Mouse (Mus musculus) testis, adult 2 months (tissue): ENCODE data around the gene Capn9. TPM values are rescaled to one million over a fixed set of nuclear protein-coding genes. Genes with fewer than 3 reads are reported as not detected.

Experiments used
- H3K27ac ChIP-seq: fragments of 200-500 bp; 2 replicates; pipeline ENCODE4 v1.5.1; 2012; ENCODE audit warnings: low read depth, low read length; ENCODE audit not compliant: control insufficient read depth, insufficient read depth
- H3K27me3 ChIP-seq: fragments of 200-500 bp; 2 replicates; pipeline ENCODE4 v1.6.1; 2012; ENCODE audit warnings: mild to moderate bottlenecking, low read length, moderate library complexity; ENCODE audit not compliant: control insufficient read depth, insufficient read depth
- H3K36me3 ChIP-seq: fragments of 200-500 bp; 2 replicates; pipeline ENCODE4 v1.6.1; 2012; ENCODE audit warnings: mild to moderate bottlenecking, low read length; ENCODE audit not compliant: control insufficient read depth, insufficient read depth
- H3K4me1 ChIP-seq: fragments of 200-500 bp; 2 replicates; pipeline ENCODE4 v1.6.1; 2012; ENCODE audit warnings: low read length; ENCODE audit not compliant: control insufficient read depth, insufficient read depth
- H3K4me3 ChIP-seq: fragments of 200-500 bp; 2 replicates; pipeline ENCODE4 v1.5.1; 2012; ENCODE audit warnings: low read depth, mild to moderate bottlenecking, low read length, moderate library complexity, mixed read lengths; ENCODE audit not compliant: control insufficient read depth
- CTCF ChIP-seq: fragments of 200-500 bp; IDR thresholded peaks from 2 replicates; pipeline ENCODE4 v1.5.1; 2012; ENCODE audit warnings: low read depth, mild to moderate bottlenecking, inconsistent platforms, low read length, moderate library complexity; ENCODE audit not compliant: control insufficient read depth, insufficient read depth, insufficient replicate concordance
- POLR2A ChIP-seq: fragments of 200-500 bp; IDR thresholded peaks from 2 replicates; pipeline ENCODE4 v1.6.1; 2012; ENCODE audit warnings: low read depth, mild to moderate bottlenecking, inconsistent platforms, low read length, moderate library complexity; ENCODE audit not compliant: control insufficient read depth
- polyA plus RNA-seq: library from polyadenylated mRNA; depleted of rRNA; stranded (reverse); fragments of >200 nt; gene quantifications from 2 replicates; pipeline ENCODE4 v1.2.3, GENCODE M21; 2012; rRNA removed

Gene Capn9
- 0.58 and 0.75 TPM in 2 replicates for polyA plus RNA-seq

- no peaks in the 10 kb centered on the region for H3K27me3 ChIP-seq
- no peak within 1 kb of the TSS for H3K27ac ChIP-seq
- H3K4me1 ChIP-seq = peaks cover 13% of the 10 kb centered on the region
- no peaks in the 10 kb centered on the region for H3K36me3 ChIP-seq
- TF ChIP-seq CTCF = no peak
- no peak for TF ChIP-seq POLR2A
- H3K4me3 ChIP-seq = no peak within 1 kb of the TSS
Observed at GRCm38 (mm10) chr8:124575811-124576210, at the start of gene Capn9. Gene Capn9, plus strand, starts transcription at chr8:124576111.

GRCm38 (mm10) chr8:124526261-124526660, 49.6 kb upstream of the Capn9 start:
- H3K36me3 ChIP-seq = peaks cover 1% of the 10 kb centered on the region; the same call in 1 of the 2 replicates
- TF ChIP-seq POLR2A (no peak), CTCF (no peak)

DNA sequence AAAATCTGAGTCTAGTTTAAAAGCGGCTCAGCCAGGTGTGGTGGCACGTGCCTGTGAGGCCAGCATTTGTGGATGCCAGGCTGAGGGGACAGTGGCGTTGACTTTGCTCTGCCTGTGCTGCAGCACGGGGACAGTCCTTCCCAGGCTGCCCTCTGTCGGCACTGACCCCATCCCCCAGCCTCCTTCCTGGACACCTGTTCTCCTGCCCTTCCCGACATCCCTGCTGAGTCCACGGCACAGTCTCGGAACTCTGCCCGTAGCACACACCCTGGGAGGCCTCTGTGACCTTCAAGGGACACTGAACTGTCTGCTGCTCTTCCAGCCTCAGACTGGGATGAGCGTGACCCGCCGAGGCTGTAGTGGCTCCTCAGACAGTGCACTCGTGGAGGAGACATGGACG, 45.8 kb upstream of the Capn9 start:
- Histone ChIP-seq H3K27me3 (no peaks in the 10 kb centered on the region), H3K27ac (no peak overlapping the region), H3K4me3 (no peak overlapping the region), H3K4me1 (no peaks in the 10 kb centered on the region; the same call in 1 of the 2 replicates), H3K36me3 (peaks cover 1% of the 10 kb centered on the region; the same call in 1 of the 2 replicates)
- TF ChIP-seq POLR2A = no peak
- no peak for TF ChIP-seq CTCF

More at GRCm38 (mm10) chr8:124526261-124526660, 49.6 kb upstream of the Capn9 start:
- Histone ChIP-seq H3K4me3 (no peak overlapping the region), H3K27me3 (no peaks in the 10 kb centered on the region), H3K4me1 (peaks cover 4% of the 10 kb centered on the region), H3K27ac (no peak overlapping the region)

DNA sequence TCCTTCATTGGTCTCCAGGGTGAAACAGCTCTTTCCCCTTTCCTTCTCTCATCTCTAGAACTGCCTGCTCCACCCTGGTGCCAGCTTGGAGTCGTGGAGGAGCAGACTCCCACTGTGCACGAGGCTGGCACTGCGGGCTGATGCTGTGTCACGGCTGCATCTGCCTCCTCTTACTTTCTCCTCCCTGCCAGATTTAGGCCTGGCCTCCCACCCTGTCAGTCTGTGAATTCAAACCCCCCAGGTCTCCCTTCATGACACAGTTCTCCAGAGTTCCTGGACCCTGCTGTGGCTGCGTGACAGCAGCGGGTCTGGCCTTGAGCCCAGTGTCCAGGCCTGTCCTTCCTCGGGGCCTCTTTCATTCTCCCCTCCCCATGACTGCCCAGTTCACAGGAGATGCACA, 45.4 kb upstream of the Capn9 start:
- TF ChIP-seq CTCF (no peak), POLR2A (no peak)
- H3K36me3 ChIP-seq = peaks cover 1% of the 10 kb centered on the region; the same call in 1 of the 2 replicates
- no peaks in the 10 kb centered on the region for H3K27me3 ChIP-seq
- no peak overlapping the region for H3K4me3 ChIP-seq
- H3K27ac ChIP-seq = no peak overlapping the region
- H3K4me1 ChIP-seq = no peaks in the 10 kb centered on the region; the same call in 1 of the 2 replicates

- Histone ChIP-seq H3K36me3 (no peaks in the 10 kb centered on the region), H3K4me3 (no peak overlapping the region), H3K27ac (no peak overlapping the region), H3K27me3 (no peaks in the 10 kb centered on the region), H3K4me1 (no peaks in the 10 kb centered on the region; the same call in 1 of the 2 replicates)
- no peak for TF ChIP-seq POLR2A
- no peak for TF ChIP-seq CTCF
Observed at GRCm38 (mm10) chr8:124530996-124531395, 44.9 kb upstream of the Capn9 start.

GRCm38 (mm10) chr8:124532626-124533025, 43.3 kb upstream of the Capn9 start:
- no peaks in the 10 kb centered on the region for H3K27me3 ChIP-seq
- H3K4me3 ChIP-seq = no peak overlapping the region
- no peak overlapping the region for H3K27ac ChIP-seq
- H3K4me1 ChIP-seq = no peaks in the 10 kb centered on the region; the same call in 1 of the 2 replicates
- no peak for TF ChIP-seq POLR2A
- no peak for TF ChIP-seq CTCF
- H3K36me3 ChIP-seq = no peaks in the 10 kb centered on the region

DNA sequence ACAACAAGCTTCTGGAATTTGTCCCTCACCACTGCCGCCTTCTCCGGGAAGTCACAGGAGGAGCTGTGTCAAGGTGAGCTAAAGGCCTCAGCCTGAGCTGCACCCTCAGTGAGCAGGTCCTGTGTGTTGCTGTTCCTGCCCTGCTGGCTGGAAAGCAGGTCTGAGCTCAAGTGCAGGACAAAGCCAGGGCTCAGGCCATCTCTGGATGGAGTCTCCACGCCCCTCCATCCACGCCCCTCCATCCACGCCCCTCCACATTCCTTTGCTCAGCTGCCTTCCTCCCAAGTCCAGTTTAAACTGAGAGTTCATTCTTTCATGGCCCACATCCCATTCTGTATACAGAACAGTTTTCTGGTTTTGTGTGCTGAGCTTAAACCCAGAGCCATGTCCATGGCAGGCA, 40.5 kb upstream of the Capn9 start:
- H3K27me3 ChIP-seq = no peaks in the 10 kb centered on the region
- TF ChIP-seq CTCF (no peak), POLR2A (no peak)
- H3K4me1 ChIP-seq = no peaks in the 10 kb centered on the region; the same call in 1 of the 2 replicates
- H3K27ac ChIP-seq = no peak overlapping the region
- peaks cover 2% of the 10 kb centered on the region; the same call in 1 of the 2 replicates for H3K36me3 ChIP-seq
- H3K4me3 ChIP-seq = no peak overlapping the region

DNA sequence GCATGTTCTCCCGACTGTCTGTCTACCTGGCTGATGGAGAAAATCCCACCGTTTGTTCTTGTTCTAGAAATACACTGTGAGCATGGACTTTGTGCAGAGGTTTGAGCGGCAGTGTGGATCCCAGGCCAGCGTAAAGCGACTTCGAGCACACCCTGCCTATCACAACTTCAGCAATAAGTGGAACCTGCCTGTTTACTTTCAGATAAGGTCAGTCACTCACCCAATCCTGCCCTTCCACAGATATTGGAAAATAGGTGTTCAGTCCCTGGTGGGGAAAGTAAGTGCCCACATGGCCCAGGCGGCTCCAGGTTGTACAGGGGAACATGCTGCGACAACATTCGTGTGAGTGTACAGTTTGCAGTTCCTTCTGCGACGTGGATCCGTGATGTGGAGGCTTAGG, 35.0 kb upstream of the Capn9 start:
- H3K27me3 ChIP-seq = no peaks in the 10 kb centered on the region
- peaks cover 10% of the 10 kb centered on the region for H3K36me3 ChIP-seq
- H3K4me1 ChIP-seq = no peaks in the 10 kb centered on the region
- no peak overlapping the region for H3K27ac ChIP-seq
- TF ChIP-seq CTCF (no peak), POLR2A (no peak)
- no peak overlapping the region for H3K4me3 ChIP-seq
